Mouse (Mus musculus): ENCODE data around the gene Focad. TPM values are rescaled to one million over a fixed set of nuclear protein-coding genes. Genes with fewer than 3 reads are reported as not detected.

Focad gene
- polyA plus RNA-seq, 1 experiment from 2014 or later = 17.7 TPM

GRCm38 (mm10) chr4:88211200-88211885, 116.9 kb downstream of the Focad start:
- Histone ChIP-seq H3K27me3 (ENCODE audit: control insufficient read depth, insufficient read depth, low read length) (no peaks in the 10 kb centered on the region), H3K9me3 (ENCODE audit: control insufficient read depth, low read length) (no peaks in the 10 kb centered on the region), H3K27ac (ENCODE audit: low read depth, low read length) (no peak overlapping the region), H3K4me2 (ENCODE audit: low read depth, low read length, severe bottlenecking) (no peak overlapping the region), H3K4me1 (replicated peaks; ENCODE audit: control insufficient read depth, insufficient read depth, low read length) (no peaks in the 10 kb centered on the region), H3K4me3 (ENCODE audit: low read depth, low read length) (no peak overlapping the region), H3K9ac (ENCODE audit: low read length) (no peak overlapping the region), H3K36me3 (ENCODE audit: control insufficient read depth, insufficient read depth, low read length) (no peaks in the 10 kb centered on the region)
- ATAC-seq (replicated peaks; ENCODE audit: low FRiP score) = peak; percentile 73; the same call in 1 of the 2 replicates
- no peak for DNase-seq (ENCODE audit: low spot score)
- WGBS = 62% methylated on average over 2 of the region's 2 CpGs

GRCm38 (mm10) chr4:88213895-88214294, 119.5 kb downstream of the Focad start:
- H3K36me3 ChIP-seq (ENCODE audit: control insufficient read depth, insufficient read depth, low read length) = no peaks in the 10 kb centered on the region
- WGBS = 93% methylated on average over 3 of the region's 3 CpGs
- ATAC-seq (replicated peaks; ENCODE audit: low FRiP score) = no peak

GRCm38 (mm10) chr4:88218286-88218685, 123.9 kb downstream of the Focad start:
- ATAC-seq (replicated peaks; ENCODE audit: low FRiP score) = no peak
- no peaks in the 10 kb centered on the region for H3K36me3 ChIP-seq (ENCODE audit: control insufficient read depth, insufficient read depth, low read length)
- no peak for DNase-seq (ENCODE audit: low spot score)
- H3K9me3 ChIP-seq (ENCODE audit: control insufficient read depth, low read length) = no peaks in the 10 kb centered on the region
- no peak overlapping the region for H3K4me2 ChIP-seq (ENCODE audit: low read depth, low read length, severe bottlenecking)
- 80% methylated on average over 6 of the region's 6 CpGs for WGBS
- H3K4me1 ChIP-seq (replicated peaks; ENCODE audit: control insufficient read depth, insufficient read depth, low read length) = no peaks in the 10 kb centered on the region
- no peak overlapping the region for H3K9ac ChIP-seq (ENCODE audit: low read length)
- H3K4me3 ChIP-seq (ENCODE audit: low read depth, low read length) = no peak overlapping the region
- H3K27ac ChIP-seq (ENCODE audit: low read depth, low read length) = no peak overlapping the region
- H3K27me3 ChIP-seq (ENCODE audit: control insufficient read depth, insufficient read depth, low read length) = no peaks in the 10 kb centered on the region

More at GRCm38 (mm10) chr4:88213895-88214294, 119.5 kb downstream of the Focad start:
- Histone ChIP-seq H3K4me2 (ENCODE audit: low read depth, low read length, severe bottlenecking) (no peak overlapping the region), H3K27me3 (ENCODE audit: control insufficient read depth, insufficient read depth, low read length) (no peaks in the 10 kb centered on the region), H3K4me3 (ENCODE audit: low read depth, low read length) (no peak overlapping the region), H3K4me1 (replicated peaks; ENCODE audit: control insufficient read depth, insufficient read depth, low read length) (no peaks in the 10 kb centered on the region), H3K27ac (ENCODE audit: low read depth, low read length) (no peak overlapping the region), H3K9me3 (ENCODE audit: control insufficient read depth, low read length) (no peaks in the 10 kb centered on the region), H3K9ac (ENCODE audit: low read length) (no peak overlapping the region)
- no peak for DNase-seq (ENCODE audit: low spot score)

GRCm38 (mm10) chr4:88218797-88219196, 124.4 kb downstream of the Focad start:
- no peaks in the 10 kb centered on the region for H3K27me3 ChIP-seq (ENCODE audit: control insufficient read depth, insufficient read depth, low read length)
- no peak for DNase-seq (ENCODE audit: low spot score)
- H3K4me1 ChIP-seq (replicated peaks; ENCODE audit: control insufficient read depth, insufficient read depth, low read length) = no peaks in the 10 kb centered on the region
- no peak for ATAC-seq (replicated peaks; ENCODE audit: low FRiP score)
- H3K9me3 ChIP-seq (ENCODE audit: control insufficient read depth, low read length) = no peaks in the 10 kb centered on the region
- no peak overlapping the region for H3K27ac ChIP-seq (ENCODE audit: low read depth, low read length)
- no peak overlapping the region for H3K4me2 ChIP-seq (ENCODE audit: low read depth, low read length, severe bottlenecking)
- H3K9ac ChIP-seq (ENCODE audit: low read length) = no peak overlapping the region
- H3K4me3 ChIP-seq (ENCODE audit: low read depth, low read length) = no peak overlapping the region
- no peaks in the 10 kb centered on the region for H3K36me3 ChIP-seq (ENCODE audit: control insufficient read depth, insufficient read depth, low read length)
- 87% methylated on average over 2 of the region's 2 CpGs for WGBS

- H3K27me3 ChIP-seq (ENCODE audit: control insufficient read depth, insufficient read depth, low read length) = no peaks in the 10 kb centered on the region
- no peak overlapping the region for H3K4me3 ChIP-seq (ENCODE audit: low read depth, low read length)
- no peaks in the 10 kb centered on the region for H3K9me3 ChIP-seq (ENCODE audit: control insufficient read depth, low read length)
- H3K4me2 ChIP-seq (ENCODE audit: low read depth, low read length, severe bottlenecking) = no peak overlapping the region
- 82% methylated on average over 3 of the region's 3 CpGs for WGBS
- ATAC-seq (replicated peaks; ENCODE audit: low FRiP score) (no peak), DNase-seq (ENCODE audit: low spot score) (no peak)
- no peak overlapping the region for H3K9ac ChIP-seq (ENCODE audit: low read length)
- no peaks in the 10 kb centered on the region for H3K36me3 ChIP-seq (ENCODE audit: control insufficient read depth, insufficient read depth, low read length)
- H3K4me1 ChIP-seq (replicated peaks; ENCODE audit: control insufficient read depth, insufficient read depth, low read length) = no peaks in the 10 kb centered on the region
- H3K27ac ChIP-seq (ENCODE audit: low read depth, low read length) = no peak overlapping the region
Observed at GRCm38 (mm10) chr4:88231375-88231774, 136.9 kb downstream of the Focad start.

GRCm38 (mm10) chr4:88235941-88236340, 141.5 kb downstream of the Focad start:
- no peak overlapping the region for H3K27ac ChIP-seq (ENCODE audit: low read depth, low read length)
- H3K9ac ChIP-seq (ENCODE audit: low read length) = no peak overlapping the region
- H3K4me1 ChIP-seq (replicated peaks; ENCODE audit: control insufficient read depth, insufficient read depth, low read length) = peaks cover 7% of the 10 kb centered on the region
- H3K9me3 ChIP-seq (ENCODE audit: control insufficient read depth, low read length) = no peaks in the 10 kb centered on the region
- WGBS = 66% methylated on average over 6 of the region's 6 CpGs
- no peak overlapping the region for H3K4me2 ChIP-seq (ENCODE audit: low read depth, low read length, severe bottlenecking)
- no peak overlapping the region for H3K4me3 ChIP-seq (ENCODE audit: low read depth, low read length)
- H3K36me3 ChIP-seq (ENCODE audit: control insufficient read depth, insufficient read depth, low read length) = no peaks in the 10 kb centered on the region
- DNase-seq (ENCODE audit: low spot score) = no peak
- H3K27me3 ChIP-seq (ENCODE audit: control insufficient read depth, insufficient read depth, low read length) = no peaks in the 10 kb centered on the region
- ATAC-seq (replicated peaks; ENCODE audit: low FRiP score) = no peak

GRCm38 (mm10) chr4:88236926-88237756, 142.7 kb downstream of the Focad start:
- ATAC-seq (replicated peaks; ENCODE audit: low FRiP score) = peak; percentile 68
- WGBS = 24% methylated on average over 12 of the region's 12 CpGs
- H3K4me1 ChIP-seq (replicated peaks; ENCODE audit: control insufficient read depth, insufficient read depth, low read length) = peaks cover 7% of the 10 kb centered on the region
- H3K4me3 ChIP-seq (ENCODE audit: low read depth, low read length) = no peak overlapping the region
- H3K4me2 ChIP-seq (ENCODE audit: low read depth, low read length, severe bottlenecking) = no peak overlapping the region
- H3K9ac ChIP-seq (ENCODE audit: low read length) = no peak overlapping the region
- H3K36me3 ChIP-seq (ENCODE audit: control insufficient read depth, insufficient read depth, low read length) = no peaks in the 10 kb centered on the region
- no peak overlapping the region for H3K27ac ChIP-seq (ENCODE audit: low read depth, low read length)
- DNase-seq (ENCODE audit: low spot score) = no peak
- H3K9me3 ChIP-seq (ENCODE audit: control insufficient read depth, low read length) = no peaks in the 10 kb centered on the region
- H3K27me3 ChIP-seq (ENCODE audit: control insufficient read depth, insufficient read depth, low read length) = no peaks in the 10 kb centered on the region

- no peaks in the 10 kb centered on the region for H3K27me3 ChIP-seq (ENCODE audit: control insufficient read depth, insufficient read depth, low read length)
- 22% methylated on average over 7 of the region's 7 CpGs for WGBS
- H3K4me3 ChIP-seq (ENCODE audit: low read depth, low read length) = no peak overlapping the region
- H3K4me2 ChIP-seq (ENCODE audit: low read depth, low read length, severe bottlenecking) = peak overlapping the region; percentile 20; the same call in 1 of the 2 replicates
- no peaks in the 10 kb centered on the region for H3K36me3 ChIP-seq (ENCODE audit: control insufficient read depth, insufficient read depth, low read length)
- peaks cover 7% of the 10 kb centered on the region for H3K4me1 ChIP-seq (replicated peaks; ENCODE audit: control insufficient read depth, insufficient read depth, low read length)
- no peak overlapping the region for H3K9ac ChIP-seq (ENCODE audit: low read length)
- no peak overlapping the region for H3K27ac ChIP-seq (ENCODE audit: low read depth, low read length)
- peak; percentile 53 for DNase-seq (ENCODE audit: low spot score)
- no peaks in the 10 kb centered on the region for H3K9me3 ChIP-seq (ENCODE audit: control insufficient read depth, low read length)
- peak; percentile 45; the same call in 1 of the 2 replicates for ATAC-seq (replicated peaks; ENCODE audit: low FRiP score)
Observed at GRCm38 (mm10) chr4:88238351-88238750, 143.9 kb downstream of the Focad start.

Measured in forebrain, embryonic 11.5 days (tissue).